8 mouse cellular contexts compared by ENCODE assay signal in the genomic region with DNA sequence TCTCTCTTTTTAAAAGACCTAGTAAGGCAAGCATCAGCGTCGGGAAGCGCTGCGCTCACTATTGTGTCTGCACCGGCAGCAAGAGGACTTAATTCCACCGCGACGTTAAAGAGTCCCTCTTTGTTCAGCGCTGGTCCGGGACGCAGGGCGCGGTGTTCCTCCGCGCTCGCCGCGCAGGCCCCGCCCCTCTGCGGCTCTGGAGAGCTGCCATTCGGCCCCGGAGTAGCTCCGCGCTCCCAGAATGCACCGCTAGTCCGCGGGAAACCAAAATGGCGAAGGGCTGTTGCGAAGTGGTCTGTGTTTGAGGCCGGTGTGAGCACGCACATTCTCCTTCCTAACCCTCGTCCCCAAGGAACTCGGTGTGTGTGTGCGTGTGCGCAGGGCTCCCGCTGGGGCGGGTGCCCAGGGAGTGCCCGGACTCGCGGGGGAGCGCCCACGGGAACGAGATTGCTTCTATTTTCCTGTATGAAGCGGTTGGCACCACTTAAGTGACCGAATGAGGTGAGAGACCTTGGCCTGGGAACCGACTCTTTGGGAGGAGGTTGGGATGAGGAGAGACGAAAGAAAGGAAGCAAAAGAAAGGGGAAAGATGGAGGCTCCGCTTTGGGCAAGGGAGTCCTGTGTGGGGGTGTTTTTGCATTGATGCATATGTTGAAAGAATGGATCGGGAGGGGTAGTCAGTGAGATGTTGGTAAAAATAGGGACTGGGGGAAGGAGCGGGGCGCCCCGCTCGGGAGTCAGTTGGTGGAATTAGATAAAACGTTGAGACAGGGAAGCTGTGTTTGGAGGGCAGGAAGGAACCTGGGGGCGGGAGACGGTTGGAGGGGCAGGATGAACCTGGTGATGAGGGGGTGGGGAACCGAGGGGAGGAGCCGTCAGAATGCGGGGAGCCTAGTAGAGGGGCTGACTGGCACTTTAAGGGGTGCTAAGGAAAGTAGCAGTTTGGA. TPM values are rescaled to one million over a fixed set of nuclear protein-coding genes. Genes with fewer than 3 reads are reported as not detected.
DNase-seq lines count a peak whose midpoint lies in the region; ATAC-seq lines count a peak whose summit lies in the region.

A gene (plus strand): TSS at position 210 of the 947 bp plus-strand sequence.

- H3K4me1 ChIP-seq in forebrain, embryonic 14.5 days (ENCODE audit: control insufficient read depth, insufficient read depth, low read length) = peaks cover 3% of the 10 kb centered on the region; the same call in 1 of the 2 replicates
- H3K4me1 ChIP-seq in neural tube, embryonic 15.5 days = peaks cover 15% of the 10 kb centered on the region

- H3K9me3 ChIP-seq in forebrain, embryonic 14.5 days (replicated peaks; ENCODE audit: control insufficient read depth, low read length) = no peaks in the 10 kb centered on the region
- no peaks in the 10 kb centered on the region for H3K9me3 ChIP-seq in neural tube, embryonic 15.5 days (replicated peaks)

- DNase-seq in ES-CJ7 (ENCODE audit: low read depth, low spot score) = peak; percentile 99
- DNase-seq in cerebellum, adult 11 months = peak; percentile 98
- peak; percentile 98 for DNase-seq in forebrain, embryonic 14.5 days (ENCODE audit: low spot score)
- DNase-seq in heart, postnatal 14 days = peak; percentile 98 to 99
- DNase-seq in layer of hippocampus, adult 11-12 months (ENCODE audit: low spot score) = peak; percentile 96
- peak; percentile 94 to 95 for DNase-seq in lung, adult 18-20 months
- DNase-seq in testis, postnatal 14 days (ENCODE audit: low spot score) = peak; percentile 96

- intact Hi-C loops in heart, postnatal 14 days (cut with DNase I) = loop anchor here (5.0 to 10.0 kb wide), 2 partner anchors 67 to 199 kb away; a partner anchor contains a TSS

- peaks cover 18% of the 10 kb centered on the region for H3K36me3 ChIP-seq in forebrain, embryonic 14.5 days (ENCODE audit: control insufficient read depth, insufficient read depth, low read length)
- peaks cover 14% of the 10 kb centered on the region for H3K36me3 ChIP-seq in neural tube, embryonic 15.5 days

- peak within 1 kb of the TSS; percentile 91 for H3K9ac ChIP-seq in forebrain, embryonic 14.5 days (ENCODE audit: low read length)
- H3K9ac ChIP-seq in neural tube, embryonic 15.5 days (replicated peaks) = peak within 1 kb of the TSS; percentile 100

- peak; percentile 94 for ATAC-seq in forebrain, embryonic 14.5 days
- ATAC-seq in neural tube, embryonic 15.5 days (ENCODE audit: low FRiP score) = peak; percentile 94

- H3K4me3 ChIP-seq in forebrain, embryonic 14.5 days (ENCODE audit: low read depth, low read length) = peak within 1 kb of the TSS; percentile 98
- H3K4me3 ChIP-seq in neural tube, embryonic 15.5 days (replicated peaks) = peak within 1 kb of the TSS; percentile 92

- WGBS in forebrain, embryonic 14.5 days = under 1% methylated on average over 59 of the region's 59 CpGs
- WGBS in neural tube, embryonic 15.5 days = under 1% methylated on average over 59 of the region's 59 CpGs

- no peaks in the 10 kb centered on the region for H3K27me3 ChIP-seq in forebrain, embryonic 14.5 days (replicated peaks; ENCODE audit: control insufficient read depth, insufficient read depth, low read length)
- H3K27me3 ChIP-seq in neural tube, embryonic 15.5 days (replicated peaks) = no peaks in the 10 kb centered on the region

- peak within 1 kb of the TSS; percentile 73 for H3K4me2 ChIP-seq in forebrain, embryonic 14.5 days (ENCODE audit: low read length)
- peak within 1 kb of the TSS; percentile 63 for H3K4me2 ChIP-seq in neural tube, embryonic 15.5 days

- peak within 1 kb of the TSS; percentile 96 for H3K27ac ChIP-seq in forebrain, embryonic 14.5 days (ENCODE audit: low read depth, low read length)
- H3K27ac ChIP-seq in neural tube, embryonic 15.5 days (replicated peaks) = peak within 1 kb of the TSS; percentile 98

RNA-seq across cellular contexts. Expression of the gene that starts here (rescaled TPM):
- 128 and 139 TPM in 2 replicates for polyA plus RNA-seq in forebrain, embryonic 14.5 days (2014; fragmentation: Nextera tagmentation; extraction: Ambion mirVana)
- 10 to 100 TPM; 17.7 to 20.0 TPM for total RNA-seq in heart, postnatal 14 days (2021)
- 83.8 and 132 TPM in 2 replicates for polyA plus RNA-seq in neural tube, embryonic 15.5 days (2015; fragmentation: Nextera tagmentation; extraction: Ambion mirVana)

Comparison
In these comparisons a context has a peak if more than half of its experiments do, and no peak if none do; other contexts are left out.
1. Peak in every context shown above with its lines: DNase-seq, ATAC-seq, H3K4me3 ChIP-seq and H3K27ac ChIP-seq.